Mouse (Mus musculus) erythroid progenitor cell, adult 5-6 weeks (primary cell): ENCODE measurements around the gene Ndufa6. TPM values are rescaled to one million over a fixed set of nuclear protein-coding genes. Genes with fewer than 3 reads are reported as not detected.
A peak's percentile ranks its signal among the peaks of the same experiment; 100 is the strongest.
"Not testable (repeated sequence)": the region's sequence is repeated elsewhere in the genome, so short reads cannot be mapped to it uniquely, and the experiment has no call there.

Experiments used
- ATAC-seq: replicated peaks from 2 replicates; pipeline ENCODE4 v1.8.0; 2016; ENCODE audit warnings: moderate number of reproducible peaks, mild to moderate bottlenecking, moderate TSS enrichment, inconsistent platforms; ENCODE audit not compliant: poor library complexity, low FRiP score, severe bottlenecking
- total RNA-seq, 2 experiments: library from RNA; stranded (forward) in 1 of 2; stranded (reverse) in 1 of 2; fragments of 150-400 nt in 1 of 2; fragments of 186-747, 209-891 nt in 1 of 2; gene quantifications; 2 replicates each; pipeline versions ENCODE4 v1.2.3 to v1.2.4; 2015 to 2017; ENCODE audit warnings: low replicate concordance in 2 of 2

Ndufa6 gene
- total RNA-seq, 2 experiments from 2014 or later = 31.5 to 91.4 TPM

DNA sequence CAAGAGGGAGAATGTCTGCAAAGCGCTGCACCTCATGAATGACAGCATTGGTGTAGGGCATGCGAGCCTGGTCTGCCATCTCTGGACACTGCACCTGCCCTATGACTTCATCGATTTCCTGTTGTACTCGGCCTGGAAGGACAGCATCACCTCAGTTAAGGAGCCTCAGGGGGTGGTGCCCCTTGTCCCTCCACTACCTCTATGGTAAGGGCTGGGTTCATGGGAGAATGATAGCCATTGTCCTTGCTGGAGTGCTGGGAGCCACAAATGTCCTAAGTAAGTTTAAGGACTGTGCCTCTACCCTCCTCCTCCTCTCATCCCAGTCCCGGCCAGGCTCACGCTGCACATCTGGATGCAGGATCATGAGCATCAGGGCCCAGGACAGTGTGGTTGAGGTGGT, 18.3 kb upstream of the Ndufa6 start:
- ATAC-seq = no peak

DNA sequence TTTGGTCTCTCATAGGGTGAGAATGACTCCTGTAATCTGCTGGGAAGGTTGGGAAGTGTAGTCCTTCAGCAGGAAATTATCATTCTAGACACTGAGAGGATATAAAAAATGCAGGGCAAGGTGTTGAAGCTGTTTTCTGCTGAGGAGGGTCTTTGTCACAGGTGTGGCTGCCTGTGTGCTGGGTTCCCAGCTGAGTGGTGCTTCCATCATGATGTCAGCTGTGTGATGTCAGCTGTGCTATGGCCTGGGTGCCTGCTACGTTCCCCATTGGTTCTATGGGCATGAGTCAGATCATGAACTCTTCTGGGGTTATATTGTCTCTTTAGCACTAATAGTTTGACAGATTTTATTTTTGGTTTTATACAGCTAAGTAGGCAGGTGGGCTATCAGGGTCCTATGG, 14.7 kb upstream of the Ndufa6 start:
- no peak for ATAC-seq

DNA sequence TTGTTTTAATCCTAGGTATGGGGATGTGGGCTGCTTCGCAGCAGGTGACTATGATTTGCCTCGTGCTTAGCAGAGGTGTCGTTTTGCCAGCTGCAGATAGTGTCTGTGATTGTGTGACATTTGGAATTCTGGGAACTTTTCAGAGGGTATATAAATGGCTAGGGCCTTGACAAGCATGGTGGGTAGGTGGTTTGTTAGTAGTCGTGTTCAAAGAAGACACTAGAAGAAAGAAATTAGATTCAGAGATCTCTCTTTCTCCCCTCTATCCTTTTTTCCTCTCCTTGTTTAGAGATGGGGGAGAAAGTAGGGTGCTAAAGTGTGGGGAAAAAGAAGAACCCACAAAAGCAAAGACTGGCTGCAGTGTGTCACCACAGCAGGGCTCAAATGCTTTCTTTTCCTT, 14.0 kb upstream of the Ndufa6 start:
- ATAC-seq = no peak

DNA sequence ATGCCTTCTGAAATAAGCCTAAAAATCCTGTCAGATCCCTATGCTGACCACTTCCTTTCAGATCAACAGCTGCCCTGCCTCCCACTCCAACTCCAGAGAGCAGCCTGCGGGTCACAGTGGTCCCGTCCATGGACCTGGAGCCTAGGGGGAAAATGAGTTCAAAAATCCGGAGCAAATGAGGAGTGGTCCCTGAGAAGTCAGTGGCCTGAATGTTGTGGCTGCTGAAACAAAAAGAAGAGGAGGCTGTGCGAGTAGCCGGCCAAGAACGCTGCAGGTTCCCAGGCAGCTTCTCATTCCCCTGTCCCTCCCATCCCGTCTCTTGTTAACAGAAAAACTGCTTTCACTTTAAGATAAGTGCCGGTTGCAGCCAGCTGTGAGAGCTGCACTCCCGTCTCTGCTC, 10.4 kb upstream of the Ndufa6 start:
- not testable (repeated sequence) for ATAC-seq

DNA sequence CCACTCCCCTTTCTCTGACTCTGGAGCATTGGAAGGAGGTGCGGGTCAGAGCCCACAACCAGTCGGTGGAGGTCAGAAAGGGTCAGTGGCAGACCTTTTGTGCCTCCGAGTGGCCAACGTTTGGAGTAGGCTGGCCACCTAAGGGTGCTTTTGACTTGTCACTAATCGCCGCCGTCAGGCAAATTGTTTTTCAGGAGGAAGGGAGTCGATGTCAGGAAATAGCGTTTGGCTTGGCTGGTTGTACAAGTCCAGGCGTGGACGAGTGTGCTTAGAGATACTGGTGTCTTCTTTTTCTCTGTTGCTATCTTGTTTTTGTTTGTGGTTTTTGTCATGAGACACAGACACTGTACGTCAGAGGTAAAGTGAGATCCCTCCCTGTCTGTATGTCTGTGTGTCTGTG, 9.7 kb upstream of the Ndufa6 start:
- not testable (repeated sequence) for ATAC-seq

DNA sequence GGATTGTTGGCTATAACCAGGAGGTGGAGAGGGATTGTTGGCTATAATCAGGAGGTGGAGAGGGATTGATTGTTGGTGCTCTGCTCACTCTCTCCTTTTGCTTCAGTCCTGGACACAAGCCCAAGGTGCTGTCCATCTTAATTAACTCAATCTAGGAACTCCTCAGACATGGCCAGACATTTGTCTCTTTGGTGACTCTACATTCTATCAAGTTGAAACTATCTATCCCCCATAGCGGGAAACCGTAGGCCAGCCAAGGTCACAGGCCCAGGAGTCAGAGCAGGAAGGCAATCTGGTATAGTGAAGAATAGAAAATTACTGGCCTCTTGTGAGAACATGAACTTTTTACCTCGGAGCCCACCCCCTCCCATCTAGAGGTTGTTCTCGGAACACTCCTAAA, 8.1 kb upstream of the Ndufa6 start:
- no peak for ATAC-seq

DNA sequence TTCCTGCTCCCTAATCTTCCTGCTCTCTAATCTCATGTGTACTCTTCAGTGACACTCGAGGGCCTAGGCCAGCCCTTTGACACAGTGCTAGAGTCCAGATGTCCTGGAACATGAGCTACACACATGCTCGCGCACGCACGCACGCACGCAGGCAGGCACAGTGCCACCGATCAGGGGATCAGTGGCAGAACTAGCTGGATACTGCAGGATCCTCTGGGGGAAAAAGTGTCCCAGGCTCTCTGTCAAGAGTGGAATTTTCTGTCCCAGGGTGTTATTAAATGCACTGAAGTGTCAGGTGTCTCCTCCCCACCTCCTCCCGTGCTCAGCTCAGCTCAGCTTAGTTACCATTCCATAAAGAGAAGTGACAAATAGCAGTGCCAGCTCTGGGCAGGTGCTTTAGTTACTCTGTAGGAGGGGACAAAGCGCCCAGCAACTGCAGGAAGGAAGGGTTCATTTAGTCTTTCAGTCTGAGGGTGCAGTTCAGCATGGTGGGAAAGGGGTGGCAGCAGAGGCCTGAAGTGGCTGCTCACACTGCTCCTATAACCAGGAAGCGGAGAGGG, 7.4 kb upstream of the Ndufa6 start:
- ATAC-seq = peak; percentile 57; the same call in 1 of the 2 replicates

DNA sequence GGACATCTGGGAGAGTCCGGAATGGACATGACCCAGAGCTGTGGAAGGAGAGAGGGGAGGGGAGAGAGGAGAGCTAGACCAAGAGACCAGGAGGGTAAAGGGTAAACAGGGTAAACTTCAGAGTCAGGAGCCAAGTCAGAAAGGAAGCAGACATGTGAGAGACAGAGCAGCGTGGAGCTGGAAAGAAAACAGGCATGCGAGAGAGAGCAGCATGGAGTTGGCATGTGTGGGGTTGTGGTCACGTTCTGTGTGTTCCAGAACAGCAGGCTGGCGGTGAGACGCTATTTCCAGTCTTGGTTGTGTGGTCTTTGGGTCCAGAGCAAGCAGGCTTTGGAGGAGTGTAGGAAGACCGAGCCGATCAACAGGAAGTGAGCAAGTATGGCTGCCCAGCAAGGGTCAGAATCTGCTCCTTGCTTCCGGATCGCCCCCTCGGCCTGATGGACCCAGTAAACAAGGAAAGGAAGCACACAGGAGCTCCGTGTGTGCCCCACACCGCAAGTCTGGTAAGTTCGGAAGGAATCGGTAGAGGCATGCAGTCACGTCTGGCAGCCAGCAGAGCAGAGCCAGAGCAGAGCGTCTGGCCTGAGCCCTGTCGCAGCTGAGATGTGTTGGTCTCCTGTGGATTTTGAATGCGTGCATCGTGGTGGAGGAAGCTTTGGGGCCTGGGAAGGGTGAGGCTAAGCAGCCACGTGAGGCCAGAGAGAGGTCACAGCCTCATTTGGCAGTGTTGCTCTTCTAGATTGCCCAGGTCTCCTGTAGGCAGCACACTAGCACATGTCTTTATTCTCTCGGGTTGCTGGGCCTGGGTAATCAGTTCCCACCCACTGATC, 4.5 kb upstream of the Ndufa6 start:
- no peak for ATAC-seq

DNA sequence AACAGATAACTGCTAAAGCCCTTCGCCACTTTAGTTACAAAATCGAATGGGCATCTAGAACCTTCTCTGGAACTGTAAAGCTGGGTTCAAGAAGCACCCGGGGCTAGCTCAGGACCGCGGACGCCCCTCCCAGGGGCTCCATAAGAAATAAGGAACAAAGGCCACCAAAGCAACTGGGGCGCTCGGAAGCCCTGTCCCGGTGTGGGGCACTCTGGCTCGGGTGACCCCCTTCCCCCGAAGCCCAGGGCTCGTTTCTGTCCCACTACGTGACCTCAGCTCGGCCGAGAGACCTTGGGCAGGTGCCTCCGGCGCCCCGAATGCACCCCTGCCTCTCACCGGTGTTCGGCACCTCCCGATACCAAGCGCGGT, 393 bp downstream of the Ndufa6 start:
- peak; percentile 4; the same call in 1 of the 2 replicates for ATAC-seq

DNA sequence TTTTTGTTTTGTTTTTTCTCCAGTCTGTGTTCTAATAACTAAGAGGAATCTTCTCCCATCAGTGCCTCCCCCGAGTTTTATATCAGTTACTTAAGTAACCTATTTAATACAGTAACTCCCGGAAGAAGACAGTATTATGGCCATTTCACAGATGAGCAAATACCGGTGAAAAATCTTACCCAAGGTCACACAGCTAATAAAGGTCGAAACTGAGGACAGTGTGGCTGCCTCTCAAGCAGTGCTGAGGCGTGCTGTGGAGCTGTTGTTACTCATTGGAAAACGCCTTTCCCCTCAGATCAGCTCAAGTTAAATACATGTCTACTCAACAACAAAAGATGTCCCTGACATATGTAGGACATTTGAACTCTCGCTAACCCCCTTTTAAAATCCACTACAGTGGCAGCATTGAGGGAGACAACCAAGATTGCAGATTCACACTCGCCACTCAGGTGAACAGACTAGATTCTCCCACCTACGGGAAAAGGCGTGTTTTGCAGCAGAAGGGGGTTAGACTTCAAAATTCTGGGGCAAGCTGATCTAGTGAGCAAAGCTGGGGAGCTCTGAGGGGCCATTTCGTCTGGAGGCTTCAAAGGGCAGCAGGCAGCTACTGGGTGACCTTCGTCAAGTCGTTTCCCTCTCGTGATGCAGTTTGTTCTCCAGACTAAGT, 911 bp downstream of the Ndufa6 start:
- no peak for ATAC-seq

DNA sequence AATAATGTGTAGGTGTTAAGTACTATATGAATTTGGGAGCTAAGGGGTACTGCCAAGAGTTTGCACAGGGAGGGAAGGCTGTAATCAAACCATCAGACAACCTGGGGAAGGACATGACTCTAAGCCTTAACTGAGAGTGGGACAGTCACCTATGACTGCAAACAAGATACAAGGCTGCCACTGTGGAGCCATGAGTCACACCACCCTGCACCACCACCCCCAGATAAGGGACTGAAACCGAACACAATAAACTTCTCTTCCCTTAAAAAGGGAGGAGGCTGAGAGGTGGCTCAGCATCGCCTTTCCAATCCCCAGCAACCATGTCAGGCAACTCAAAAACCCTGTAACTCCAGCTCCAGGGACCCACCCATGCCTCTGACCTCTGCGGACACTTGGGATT, 2.6 kb downstream of the Ndufa6 start:
- ATAC-seq = no peak

DNA sequence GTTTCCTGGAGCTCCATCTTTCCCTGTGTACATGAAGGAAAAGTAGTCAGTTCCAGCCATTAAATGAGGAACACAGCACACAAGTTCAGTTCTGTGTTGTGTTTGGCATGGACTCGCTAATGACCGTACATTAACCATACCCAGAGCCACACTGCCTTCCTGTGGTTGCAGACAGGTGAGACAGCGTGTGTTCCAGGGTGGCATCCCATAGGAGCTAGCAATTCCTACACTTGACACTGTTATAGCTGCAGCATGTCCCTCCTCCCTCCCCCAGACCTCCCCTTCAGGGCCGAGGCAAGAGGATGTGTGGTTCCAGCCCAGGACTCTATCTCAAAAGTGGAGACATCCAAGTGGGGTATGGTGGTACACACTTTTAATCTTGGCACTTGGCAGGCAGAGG, 3.8 kb downstream of the Ndufa6 start:
- no peak for ATAC-seq

DNA sequence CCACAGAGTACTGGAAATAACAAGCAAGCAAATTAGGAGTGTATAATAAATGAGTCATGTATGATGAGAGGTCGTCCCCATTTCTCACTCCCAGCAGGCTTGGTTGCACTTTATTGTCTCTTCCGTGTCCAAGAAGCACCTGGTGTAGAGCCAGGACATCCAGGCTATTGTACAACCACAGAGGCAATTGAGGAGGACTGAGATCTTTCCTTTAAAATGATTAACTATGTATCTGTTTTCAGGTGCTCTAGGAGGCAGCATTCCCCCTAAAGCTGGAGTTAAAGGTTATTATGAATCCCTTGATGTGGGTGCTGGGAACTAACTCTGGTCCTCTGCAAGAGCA, 5.2 kb downstream of the Ndufa6 start:
- no peak for ATAC-seq

DNA sequence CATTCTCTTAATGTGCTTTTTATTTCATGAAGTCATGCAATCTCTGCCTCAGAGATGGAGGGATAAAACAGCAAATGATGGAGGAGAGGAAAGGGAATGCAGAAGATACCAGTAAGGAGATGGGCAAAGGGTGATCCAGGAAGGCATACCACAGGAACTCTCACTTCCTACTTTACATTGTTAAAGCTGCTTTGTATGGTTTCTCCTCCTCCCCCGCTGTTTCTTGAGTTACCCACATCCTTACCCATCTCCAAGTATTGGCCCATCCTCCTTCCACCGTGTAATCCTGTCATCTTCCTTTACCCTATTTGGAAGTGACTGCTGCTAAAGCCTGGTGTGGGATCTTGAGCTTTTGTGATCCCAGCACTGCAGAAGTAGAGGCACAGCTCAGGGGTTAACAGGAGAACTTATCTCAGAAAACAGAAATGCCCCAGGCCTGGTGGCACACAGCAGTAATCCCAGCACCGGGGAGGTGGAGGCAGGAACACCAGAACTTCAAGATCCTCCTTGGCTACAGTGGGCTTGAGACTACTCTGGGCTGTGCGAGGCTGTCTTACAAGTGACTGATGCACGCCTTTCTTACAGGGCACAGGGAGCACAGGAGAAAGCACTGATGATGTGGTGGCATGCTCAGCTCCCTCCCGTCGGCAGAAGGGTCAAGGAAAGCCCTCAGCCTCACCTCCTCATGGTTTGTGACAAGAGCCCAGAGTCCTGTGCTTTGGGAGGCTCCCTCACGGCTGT, 5.7 kb downstream of the Ndufa6 start:
- ATAC-seq = no peak

DNA sequence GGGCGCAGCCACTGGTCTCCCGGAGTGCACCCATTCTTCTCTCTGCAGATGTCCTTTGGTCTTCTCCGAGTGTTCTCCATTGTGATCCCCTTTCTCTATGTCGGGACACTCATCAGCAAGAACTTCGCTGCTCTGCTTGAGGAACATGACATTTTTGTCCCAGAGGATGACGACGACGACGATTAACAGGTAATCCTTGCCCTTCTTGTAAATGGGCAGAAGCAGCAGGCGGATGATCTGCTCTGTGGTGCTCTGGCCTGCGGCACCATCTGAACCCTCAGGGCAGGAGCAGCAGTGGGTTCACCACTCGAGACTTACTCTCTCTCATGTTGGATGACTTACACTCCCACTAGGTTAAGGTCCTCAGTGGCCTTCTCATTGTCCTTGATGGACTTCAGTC, 6.3 kb downstream of the Ndufa6 start:
- ATAC-seq = no peak

DNA sequence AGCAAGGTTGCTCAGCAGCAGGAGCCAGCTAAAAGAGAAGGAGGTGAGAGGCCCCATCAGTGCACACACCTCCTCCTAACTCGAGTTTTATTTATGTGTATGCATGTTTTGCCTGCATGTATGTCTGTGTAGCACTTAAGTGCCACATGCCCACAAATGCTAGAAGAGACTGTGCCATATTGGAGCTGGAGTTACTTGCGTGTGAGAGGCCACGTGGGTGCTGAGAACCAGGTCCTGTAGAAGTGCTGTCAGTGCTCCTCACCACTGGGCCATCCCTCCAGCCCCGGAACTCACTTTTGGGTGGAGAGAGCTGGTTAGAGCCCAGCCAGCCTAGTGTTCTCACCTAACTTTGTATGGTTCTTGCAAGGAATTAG, 6.8 kb downstream of the Ndufa6 start:
- no peak for ATAC-seq

DNA sequence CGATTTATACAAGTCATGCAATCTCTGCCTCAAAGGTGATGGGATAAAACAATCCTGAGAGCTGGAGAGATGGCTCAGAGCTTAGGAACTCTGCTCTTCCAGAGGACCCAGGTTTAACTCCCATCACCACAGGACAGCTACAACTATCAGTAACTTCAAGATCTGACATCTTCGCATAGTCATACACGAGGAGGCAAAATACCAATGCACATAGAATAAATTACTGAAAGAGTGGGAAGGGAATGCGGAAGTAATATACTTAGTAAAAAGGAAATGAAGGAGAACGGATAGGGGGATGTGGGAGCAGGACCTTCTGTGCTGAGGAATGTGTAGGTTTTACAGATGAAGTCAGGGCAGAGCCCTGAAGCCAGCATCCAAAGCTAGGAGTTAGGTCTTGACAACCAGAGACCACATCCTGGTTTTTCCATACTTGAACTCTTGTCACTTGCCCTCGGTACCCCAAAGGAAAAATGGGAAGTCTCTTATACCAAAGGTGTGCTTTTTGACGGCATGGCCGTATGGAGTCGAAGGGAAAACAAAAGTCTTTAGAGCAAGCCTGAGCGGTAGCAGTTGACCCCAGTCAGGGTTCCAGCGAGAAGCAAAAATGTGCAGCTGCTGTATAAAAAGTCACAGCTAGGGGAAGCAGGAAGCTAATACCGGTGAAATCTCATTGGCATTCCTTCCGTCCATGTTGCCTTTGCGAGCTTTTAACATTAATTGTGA, 7.4 kb downstream of the Ndufa6 start:
- no peak for ATAC-seq

DNA sequence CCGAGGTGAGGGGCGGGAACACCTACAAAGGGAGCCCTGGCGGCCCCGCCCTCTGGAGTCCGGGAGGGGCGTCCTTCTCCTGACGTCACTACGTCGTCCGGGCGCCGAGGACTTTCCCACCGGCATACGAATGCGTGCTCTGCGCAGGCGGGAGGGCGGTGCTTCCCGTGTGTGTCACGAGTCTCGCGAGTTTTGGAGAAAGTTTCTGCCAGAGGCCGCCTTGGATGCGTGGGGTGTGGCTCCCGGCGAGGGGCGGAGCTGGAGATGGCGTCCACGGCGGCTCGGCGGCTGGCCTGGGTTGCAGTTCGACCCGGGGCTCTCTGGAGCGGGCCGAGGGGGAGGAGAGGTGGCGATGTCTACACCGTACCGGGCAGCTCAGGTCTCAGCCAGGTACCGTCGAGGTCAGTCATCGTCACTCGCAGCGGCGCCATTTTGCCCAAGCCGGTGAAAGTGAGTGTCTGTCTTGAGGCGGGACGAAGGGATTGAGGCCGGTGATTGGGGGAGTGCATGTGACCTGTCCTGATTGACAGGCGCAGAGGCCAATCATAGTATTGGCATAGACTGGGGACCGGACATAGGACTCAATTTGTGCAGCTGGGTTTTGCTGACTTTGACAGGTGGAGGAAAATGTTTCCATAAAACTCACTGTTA, 8.2 kb downstream of the Ndufa6 start:
- ATAC-seq = peak; percentile 72

DNA sequence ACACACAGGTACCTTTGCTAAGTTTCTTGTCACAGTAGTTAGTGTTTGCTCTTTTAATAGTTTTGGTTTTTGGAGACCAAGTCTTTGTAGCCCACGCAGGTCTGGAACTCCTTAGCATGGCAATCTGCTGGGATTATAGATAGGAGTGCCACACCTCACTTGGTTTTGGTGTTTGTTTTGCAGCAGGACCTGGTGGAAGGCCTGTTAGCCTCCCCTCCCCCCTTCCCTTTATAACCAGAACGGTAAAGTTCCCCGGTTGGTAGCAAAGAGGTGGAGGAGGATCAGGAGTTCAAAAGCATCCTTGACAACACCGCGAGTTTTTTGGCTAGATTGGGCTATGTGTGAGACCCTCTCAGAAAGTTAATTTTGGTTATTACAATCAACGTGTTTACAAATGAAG, 9.2 kb downstream of the Ndufa6 start:
- ATAC-seq = no peak
